Mouse (Mus musculus) left cerebral cortex, adult 2 months (tissue): Measurements from ENCODE around the gene Cr1l. TPM values are rescaled to one million over a fixed set of nuclear protein-coding genes. Genes with fewer than 3 reads are reported as not detected.
A peak's percentile ranks its signal among the peaks of the same experiment; 100 is the strongest.

ENCODE experiments used
- DNase-seq, 2 experiments: peaks; one replicate each; pipeline ENCODE4 v3.0.0; 2021 to 2022; ENCODE audit warnings: low spot score in 2 of 2, mixed read lengths in 1 of 2; ENCODE audit errors: extremely low spot score in 1 of 2
- H3K27ac ChIP-seq: fragments of 200-600 bp; 2 replicates; pipeline ENCODE4 v1.8.1; 2022
- H3K4me3 ChIP-seq: fragments of 200-600 bp; 2 replicates; pipeline ENCODE4 v1.8.1; 2022
- CTCF ChIP-seq: fragments of 200-600 bp; IDR thresholded peaks from 2 replicates; pipeline ENCODE4 v1.8.1; 2022; ENCODE audit warnings: antibody characterized with exemption, mild to moderate bottlenecking, moderate library complexity
- intact Hi-C: fragments of 180-260 bp; cut with DNase I; formaldehyde crosslinking; loops from one replicate; pipeline ENCODE4 v1.15.1; 2025
- long read RNA-seq, 2 experiments: library from polyadenylated mRNA; stranded (forward); transcript quantifications; one replicate each; pipeline ENCODE4 v2.0.0; 2021; ENCODE audit warnings: borderline mapping rate in 2 of 2
- total RNA-seq, 2 experiments: library from RNA; stranded (reverse); gene quantifications; 2 replicates each; pipeline ENCODE4 v1.2.3; 2021

The Cr1l gene
- 10 to 100 TPM; 32.6 to 39.9 TPM for total RNA-seq
- long read RNA-seq, experiment 1, partial matches to known transcripts: 1 of 14 reads
- long read RNA-seq, experiment 1, other reads (novel, unspliced or antisense): 8 of 14 reads
- long read RNA-seq, experiment 2, partial matches to known transcripts: 0 of 12 reads
- long read RNA-seq, experiment 2, other reads (novel, unspliced or antisense): 7 of 12 reads

GRCm38 (mm10) chr1:195130953-195131674 lies at the start of gene Cr1l:
TSS of gene Cr1l (minus strand) at chr1:195131586.
- intact Hi-C loops: loop anchor here (5.0 kb wide), 1 partner anchor 154 kb away; no protein-coding TSS in a partner anchor

DNA sequence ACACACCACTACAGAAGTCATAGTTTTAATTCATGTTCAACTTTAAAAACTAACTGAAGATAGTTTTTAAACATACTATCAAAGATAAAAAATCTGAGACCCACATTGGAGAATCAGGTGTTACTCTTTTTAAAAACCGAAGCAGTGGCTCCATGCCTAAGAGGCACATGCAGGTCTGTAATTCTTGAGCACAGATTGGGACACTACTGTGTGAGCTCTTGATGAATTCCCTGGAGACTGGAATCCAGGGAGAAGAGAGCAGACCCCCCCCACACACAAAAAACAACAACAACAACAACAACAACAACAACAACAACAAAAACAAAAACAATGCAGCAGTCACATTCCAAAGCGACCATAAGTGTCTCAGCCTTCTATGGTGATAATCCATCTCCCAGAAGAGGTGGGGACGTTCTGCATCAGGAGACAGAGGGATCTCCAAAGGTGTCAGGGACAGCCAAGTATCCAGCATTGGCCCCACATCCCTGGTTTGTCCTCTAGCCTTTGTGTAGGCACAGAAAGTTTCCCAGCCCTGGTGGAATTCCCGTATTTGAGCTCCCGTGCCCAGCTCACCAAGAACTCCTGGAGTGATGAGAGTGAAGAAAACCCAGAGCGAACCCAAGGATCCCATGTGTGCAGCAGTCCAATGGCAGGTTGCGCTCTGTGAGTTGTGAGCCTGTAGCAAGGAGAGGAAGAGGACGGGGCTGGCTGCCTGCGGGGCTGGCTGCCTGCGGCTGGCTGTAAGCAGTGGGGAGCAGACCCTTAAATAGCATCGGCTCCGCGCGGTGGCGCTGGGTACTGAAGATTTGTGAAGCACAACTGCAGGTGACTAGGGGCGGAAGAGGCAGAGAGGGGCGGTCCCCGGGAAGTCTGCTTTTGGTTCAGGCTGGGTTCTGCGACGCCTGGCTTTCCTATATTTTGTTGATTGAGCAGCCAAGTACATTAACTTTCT lies 44.9 kb upstream of the Cr1l start, which contains the start of gene Cr2:
TSS of gene Cr2 (minus strand) at position 737 of the 952 bp plus-strand sequence.
- intact Hi-C loops: no loop called here
- TF ChIP-seq CTCF: peak; percentile 49

More at GRCm38 (mm10) chr1:195130953-195131674, at the start of gene Cr1l:
- H3K27ac ChIP-seq: peak within 1 kb of the TSS; percentile 98
- peak within 1 kb of the TSS; percentile 70 for H3K4me3 ChIP-seq
- peak; percentile 59 for TF ChIP-seq CTCF
- peak; percentile 83 to 89 for DNase-seq

GRCm38 (mm10) chr1:195164996-195165755 lies 33.8 kb upstream of the Cr1l start:
- no peak for TF ChIP-seq CTCF

More for the DNA sequence above, 44.9 kb upstream of the Cr1l start, which contains the start of gene Cr2:
- Histone ChIP-seq H3K4me3 (peak within 1 kb of the TSS; percentile 37), H3K27ac (no peak within 1 kb of the TSS)
- DNase-seq: peak; percentile 56 to 60

DNA sequence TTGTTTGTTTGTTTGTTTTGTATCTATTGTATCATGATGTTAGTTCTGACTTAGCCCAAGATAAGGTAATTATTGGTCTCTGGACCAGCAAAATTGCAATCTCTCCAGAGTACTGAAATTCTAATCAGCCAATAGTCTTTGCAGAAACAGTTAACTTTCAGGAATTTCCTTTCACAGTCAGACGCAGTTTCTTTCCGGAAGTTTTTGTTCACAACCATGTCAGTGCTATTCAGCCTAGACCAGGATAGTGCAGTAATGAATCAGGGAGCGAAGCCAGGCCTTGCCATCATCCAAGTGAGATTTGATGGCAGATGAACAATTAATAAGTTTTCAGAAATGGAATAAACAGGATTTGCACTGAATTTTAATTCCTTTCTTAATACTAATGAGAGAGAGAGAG lies 684 bp upstream of the Cr1l start:
- no peak for DNase-seq
- TF ChIP-seq CTCF: no peak
- intact Hi-C loops: loop anchor here (5.0 kb wide), 1 partner anchor 155 kb away; no protein-coding TSS in a partner anchor
- Histone ChIP-seq H3K27ac (peak overlapping the region; percentile 98), H3K4me3 (peak overlapping the region; percentile 70)

More at GRCm38 (mm10) chr1:195164996-195165755, 33.8 kb upstream of the Cr1l start:
- Histone ChIP-seq H3K4me3 (no peak overlapping the region), H3K27ac (no peak overlapping the region)
- DNase-seq: no peak
- intact Hi-C loops: no loop called here

DNA sequence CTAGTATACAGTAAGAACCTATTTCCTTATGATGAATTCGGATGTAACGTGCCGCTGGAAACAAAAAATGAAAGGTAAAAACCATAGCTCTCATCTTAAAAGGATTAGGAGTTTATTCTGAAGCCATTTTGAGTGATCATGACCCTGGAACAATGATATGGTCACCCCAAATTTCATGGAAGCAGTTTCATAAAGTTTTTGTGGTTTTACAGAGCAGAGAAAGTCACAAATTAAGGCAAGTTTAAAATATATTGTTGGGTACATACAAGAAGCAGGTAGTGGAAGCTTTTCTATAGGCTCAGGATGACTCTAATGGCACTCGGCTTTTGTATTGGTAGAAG lies 259 bp upstream of the Cr1l start:
- peak overlapping the region; percentile 70 for H3K4me3 ChIP-seq
- no peak for DNase-seq
- peak overlapping the region; percentile 98 for H3K27ac ChIP-seq
- intact Hi-C loops: loop anchor here (5.0 kb wide), 1 partner anchor 154 kb away; no protein-coding TSS in a partner anchor
- no peak for TF ChIP-seq CTCF

GRCm38 (mm10) chr1:195130479-195130878 lies 907 bp downstream of the Cr1l start:
- intact Hi-C loops: loop anchor here (5.0 kb wide), 1 partner anchor 153 kb away; no protein-coding TSS in a partner anchor
- TF ChIP-seq CTCF: no peak
- peak overlapping the region; percentile 70 for H3K4me3 ChIP-seq
- H3K27ac ChIP-seq: peak overlapping the region; percentile 98
- no peak for DNase-seq

DNA sequence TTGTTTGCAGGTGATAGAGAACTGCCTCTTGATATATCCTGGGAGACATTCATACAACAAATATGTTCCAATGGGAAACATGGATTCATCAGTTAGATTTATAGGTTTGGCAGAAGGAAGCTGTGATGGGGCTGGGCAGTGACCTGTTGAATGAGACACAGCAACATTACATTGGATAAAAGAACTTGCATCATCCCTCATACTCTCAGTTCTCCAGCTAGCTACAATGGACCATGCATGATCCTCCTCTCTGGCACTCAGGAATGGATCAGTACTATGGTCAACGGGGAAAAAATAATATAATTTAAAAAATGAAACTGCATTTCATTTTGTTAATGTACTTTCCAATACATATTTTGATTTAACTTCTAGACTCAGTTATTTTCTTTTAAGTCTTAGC lies 1.5 kb downstream of the Cr1l start:
- TF ChIP-seq CTCF: no peak
- Histone ChIP-seq H3K4me3 (peak overlapping the region; percentile 70; the same call in 1 of the 2 replicates), H3K27ac (no peak overlapping the region)
- no peak for DNase-seq
- intact Hi-C loops: loop anchor here (5.0 kb wide), 1 partner anchor 153 kb away; no protein-coding TSS in a partner anchor

DNA sequence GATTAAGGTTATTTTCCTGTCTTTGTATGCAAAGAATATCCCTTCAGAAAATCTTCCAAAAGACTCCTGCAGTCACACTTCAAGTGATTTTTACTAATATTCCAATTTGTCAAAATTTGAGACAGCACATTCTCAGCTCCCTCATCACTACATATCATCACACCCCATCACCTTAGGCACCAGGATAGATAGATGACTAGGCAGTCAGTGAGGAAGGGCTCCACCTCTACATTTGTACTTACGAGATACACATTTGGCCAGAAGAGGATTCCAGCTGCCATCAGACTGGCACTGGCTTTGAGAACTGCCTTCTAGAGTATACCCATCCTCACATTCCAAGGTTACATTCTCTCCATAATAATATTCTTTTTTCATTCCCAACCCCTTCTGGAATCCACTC lies 17.0 kb downstream of the Cr1l start:
- DNase-seq: no peak
- intact Hi-C loops: no loop called here
- Histone ChIP-seq H3K27ac (no peak overlapping the region), H3K4me3 (no peak overlapping the region)
- TF ChIP-seq CTCF: no peak

DNA sequence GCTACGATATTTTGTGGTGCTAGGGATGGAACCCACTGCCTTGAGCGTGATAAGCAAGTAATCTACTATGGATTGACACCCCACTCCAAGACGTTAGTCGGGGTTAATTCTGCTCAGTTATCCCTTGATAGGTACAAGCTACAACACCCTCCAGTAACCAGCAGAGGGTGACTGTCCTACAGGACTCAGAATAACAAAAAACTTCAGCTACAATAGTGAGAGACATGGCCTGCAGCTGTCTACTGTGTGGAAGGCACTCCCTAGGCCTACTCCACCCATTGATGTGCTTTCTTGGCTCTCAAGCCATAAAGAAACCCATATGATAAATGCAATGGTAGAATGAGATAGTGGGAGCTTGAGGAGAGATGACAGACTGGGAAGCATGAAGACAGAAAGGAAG lies 17.8 kb downstream of the Cr1l start:
- Histone ChIP-seq H3K4me3 (no peak overlapping the region), H3K27ac (no peak overlapping the region)
- no peak for DNase-seq
- intact Hi-C loops: no loop called here
- TF ChIP-seq CTCF: no peak

DNA sequence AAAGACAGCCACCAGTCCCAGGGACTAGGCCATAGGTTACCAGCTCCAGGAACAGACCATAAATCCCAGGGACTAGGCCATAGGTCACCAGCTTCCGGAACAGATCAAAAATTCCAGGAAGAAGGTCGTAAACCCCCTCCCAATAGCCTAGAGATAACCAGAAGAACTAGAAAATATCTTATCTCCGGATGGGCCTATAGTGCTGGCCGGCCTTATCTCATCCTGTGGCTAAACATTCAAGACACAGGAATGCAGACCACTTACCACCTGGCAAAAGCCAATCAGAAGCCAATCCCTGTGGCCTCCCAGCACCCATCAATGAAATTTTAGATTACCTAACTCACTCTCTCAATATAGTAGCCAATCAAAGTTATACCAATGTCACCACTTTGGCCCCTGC lies 30.7 kb downstream of the Cr1l start:
- Histone ChIP-seq H3K4me3 (no peak overlapping the region), H3K27ac (no peak overlapping the region)
- no peak for DNase-seq
- intact Hi-C loops: no loop called here
- TF ChIP-seq CTCF: no peak

DNA sequence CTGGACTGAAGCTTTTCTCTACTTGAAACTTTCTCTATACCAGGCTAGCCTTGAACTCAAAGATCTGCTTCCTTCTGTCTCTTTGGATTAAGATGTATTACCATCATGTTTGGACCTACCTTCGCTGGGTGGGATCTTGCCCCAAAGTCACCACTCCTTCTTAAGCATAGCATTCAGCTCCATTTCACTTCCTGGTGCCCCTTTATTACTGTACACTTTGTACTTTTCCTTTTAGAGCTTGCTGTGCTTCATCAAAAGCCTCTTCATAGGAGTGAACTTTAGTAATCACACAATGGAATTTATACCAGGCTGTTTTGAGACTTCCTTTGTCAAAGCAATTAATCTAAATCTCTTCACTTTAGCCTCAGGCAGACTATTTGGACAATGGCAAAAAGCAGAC lies 33.4 kb downstream of the Cr1l start:
- no peak for DNase-seq
- intact Hi-C loops: loop anchor here (10.0 kb wide), 1 partner anchor 123 kb away; no protein-coding TSS in a partner anchor

More for the DNA sequence above, 33.4 kb downstream of the Cr1l start:
- H3K4me3 ChIP-seq: no peak overlapping the region
- no peak for TF ChIP-seq CTCF
- H3K27ac ChIP-seq: no peak overlapping the region
